Mouse (Mus musculus) R1 (cell line): ENCODE results near the gene Cenpl.

ENCODE experiments used
- DNase-seq: peaks from one replicate; pipeline ENCODE4 v3.0.0-alpha.2; 2018; ENCODE audit warnings: low read depth, low spot score

The Cenpl gene

DNA sequence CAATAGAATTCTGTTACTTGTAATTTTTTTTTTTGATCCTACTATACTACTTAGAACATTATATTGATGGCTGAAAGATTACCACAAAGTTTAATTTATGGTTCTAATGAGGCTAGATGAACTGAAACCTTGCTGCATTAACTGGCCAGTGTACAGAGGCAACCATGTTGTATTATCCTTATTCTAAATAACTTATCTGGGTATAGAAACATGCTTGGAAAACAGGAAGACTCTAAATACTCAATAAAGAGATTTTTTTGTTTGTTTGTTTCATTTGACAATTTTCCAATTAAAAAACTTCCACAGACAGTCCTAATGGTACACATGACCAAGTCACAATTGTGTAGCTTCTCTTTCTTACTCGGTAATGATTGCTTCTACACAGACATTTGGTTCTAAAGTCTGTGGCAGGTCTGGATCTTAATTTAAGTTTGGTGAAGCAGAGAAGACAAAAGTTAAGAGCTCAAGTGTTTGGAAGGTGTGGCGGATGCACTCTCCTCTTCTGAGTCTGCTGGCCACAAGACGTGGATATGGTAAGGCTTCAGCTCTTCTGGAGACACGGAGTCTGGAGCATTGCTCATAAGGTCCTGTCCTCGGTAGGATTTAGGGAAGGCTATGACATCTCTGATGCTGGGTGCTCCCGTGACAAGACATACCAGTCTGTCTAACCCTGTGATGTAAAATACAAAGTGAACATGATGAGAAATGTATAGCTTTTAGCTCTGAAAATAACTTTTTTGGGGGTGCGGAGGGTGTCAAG is 29.1 kb upstream of the Cenpl start:
- DNase-seq, result peak; percentile 48

DNA sequence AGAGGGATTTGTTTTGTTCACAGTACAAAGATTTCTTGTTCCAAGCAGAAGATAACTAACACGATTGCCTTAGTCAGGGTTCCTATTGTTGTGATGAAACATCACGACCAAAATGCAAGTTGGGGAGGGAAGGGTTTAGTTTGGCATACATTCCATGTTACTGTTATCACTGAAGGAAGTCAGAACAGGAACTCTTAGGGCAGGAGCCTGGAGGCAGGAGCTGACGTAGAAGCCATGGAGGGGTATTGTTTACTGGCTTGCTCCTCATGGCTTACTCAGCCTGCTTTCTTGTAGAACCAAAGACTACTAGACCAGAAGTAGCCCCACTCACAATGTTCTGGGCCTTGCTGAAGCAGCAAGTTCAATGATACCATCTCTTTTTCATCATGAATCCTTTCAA is 23.5 kb upstream of the Cenpl start:
- no peak for DNase-seq

DNA sequence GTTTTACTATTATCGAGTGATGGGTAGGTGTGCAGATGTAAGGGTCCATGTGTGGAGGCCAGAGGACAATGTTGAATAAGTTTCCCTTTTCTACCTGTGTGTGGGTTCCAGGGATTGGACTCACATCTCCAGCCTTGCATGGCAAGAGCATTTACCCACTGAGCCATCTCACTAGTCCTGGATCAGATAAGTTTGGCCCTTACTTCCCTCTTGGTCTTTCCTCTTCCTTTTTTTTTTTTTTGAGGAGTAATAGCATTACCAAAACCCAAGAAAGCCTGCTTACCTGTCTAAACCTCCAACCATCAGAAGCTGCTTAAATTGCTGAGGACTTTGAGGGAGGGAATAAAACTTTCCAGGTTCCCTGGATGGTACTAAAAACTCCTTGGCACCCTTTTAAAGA is 13.3 kb upstream of the Cenpl start:
- no peak for DNase-seq

DNA sequence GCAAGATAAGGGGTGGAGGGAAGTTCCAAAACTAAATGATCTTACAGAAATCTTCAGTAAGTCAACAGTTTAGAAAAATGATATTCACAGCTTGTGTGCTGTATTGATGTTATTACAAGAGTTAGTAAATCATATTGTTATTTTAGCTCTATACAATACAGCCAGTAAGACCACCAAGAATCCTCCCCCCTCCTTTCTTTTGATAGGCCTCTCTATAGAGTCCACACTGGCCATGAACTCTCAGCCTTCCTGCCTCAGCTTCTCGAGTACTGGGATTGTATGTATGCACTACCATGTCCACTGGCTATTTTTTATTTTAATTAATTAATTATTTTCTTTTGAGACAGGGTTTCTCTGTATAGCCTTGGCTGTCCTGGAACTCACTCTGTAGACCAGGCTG is 7.2 kb upstream of the Cenpl start:
- DNase-seq, result no peak

DNA sequence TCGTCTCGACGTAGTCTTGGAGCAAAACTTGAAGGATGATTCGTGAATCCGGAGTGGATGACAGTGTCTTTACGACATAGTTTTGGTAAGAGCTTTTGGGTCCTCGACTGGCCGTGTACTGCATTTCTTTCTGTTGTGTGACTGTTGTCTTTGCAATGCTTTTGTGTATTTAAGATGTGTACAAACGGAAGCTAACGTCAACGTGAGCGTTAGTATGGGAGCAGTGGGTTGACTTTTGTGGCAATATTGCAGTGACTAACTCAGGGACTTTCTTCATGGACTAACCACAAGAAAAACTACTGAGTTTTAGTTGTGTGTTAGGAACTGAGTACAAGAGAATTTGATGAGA is 733 bp downstream of the Cenpl start:
- no peak for DNase-seq

DNA sequence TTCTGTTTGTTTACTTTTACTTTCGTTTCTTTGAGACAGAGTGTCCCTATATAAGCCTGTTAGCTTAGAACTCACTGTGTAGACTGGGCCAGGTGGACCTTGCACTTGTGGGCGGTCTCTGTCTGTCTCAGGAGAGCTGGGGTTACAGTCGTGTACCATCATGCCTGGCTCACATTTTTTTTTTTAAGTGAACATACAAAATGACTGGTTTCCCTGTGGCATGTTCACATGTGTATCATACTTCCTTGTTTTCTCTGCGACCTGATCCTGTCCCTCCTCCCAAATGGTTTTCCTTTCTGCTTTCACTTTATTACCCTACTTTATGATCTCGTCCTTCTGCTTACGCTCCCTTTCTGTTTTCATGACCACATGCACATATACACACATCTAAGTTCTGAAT is 5.7 kb downstream of the Cenpl start:
- no peak for DNase-seq

DNA sequence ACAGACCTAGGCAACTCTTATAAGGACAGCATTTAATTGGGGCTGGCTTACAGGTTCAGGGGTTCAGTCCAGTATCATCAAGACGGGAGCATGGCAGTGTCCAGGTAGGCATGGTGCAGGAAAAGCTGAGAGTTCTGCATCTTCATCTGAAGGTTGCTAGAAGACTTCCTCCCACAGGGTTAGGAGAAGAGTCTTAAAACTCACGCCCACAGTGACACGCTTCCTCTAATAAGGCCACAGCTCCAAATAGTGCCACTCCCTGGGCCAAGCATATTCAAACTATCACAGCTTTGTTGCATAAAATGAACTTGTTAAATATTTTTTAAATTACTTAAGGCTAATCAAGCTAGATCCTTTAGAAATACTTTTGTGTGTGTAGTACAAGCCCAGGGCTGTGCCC is 6.7 kb downstream of the Cenpl start:
- DNase-seq, result no peak

DNA sequence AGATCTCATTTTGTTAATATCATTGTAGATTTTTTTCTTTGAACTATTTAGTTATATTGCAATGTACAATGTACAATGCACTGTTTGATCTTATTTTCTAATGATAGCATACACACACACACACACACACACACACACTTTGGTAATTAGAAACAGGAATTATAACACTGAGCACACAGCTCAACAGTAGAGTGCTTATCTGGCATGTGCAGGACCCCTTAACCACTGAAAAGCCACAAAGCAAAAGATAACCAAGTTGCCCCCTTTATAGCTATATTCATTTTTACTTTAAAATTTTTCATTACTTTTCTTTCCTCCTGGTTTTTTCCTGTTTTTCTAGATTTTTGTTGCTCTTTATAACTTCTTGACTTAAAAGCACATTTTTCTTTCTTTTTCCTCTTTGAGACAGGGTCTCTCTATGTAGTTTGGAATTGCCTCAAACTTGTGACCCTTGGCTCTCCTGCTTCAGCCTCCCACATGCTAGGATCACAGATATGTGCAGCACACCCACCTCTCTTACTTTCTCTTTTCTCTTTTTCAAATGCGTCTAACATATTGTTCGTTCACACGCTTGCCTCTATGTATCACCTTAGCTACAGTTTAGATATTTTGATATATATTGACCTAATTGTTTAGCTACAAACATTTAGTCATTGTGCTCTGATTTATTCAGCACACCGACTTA is 29.4 kb downstream of the Cenpl start:
- no peak for DNase-seq

DNA sequence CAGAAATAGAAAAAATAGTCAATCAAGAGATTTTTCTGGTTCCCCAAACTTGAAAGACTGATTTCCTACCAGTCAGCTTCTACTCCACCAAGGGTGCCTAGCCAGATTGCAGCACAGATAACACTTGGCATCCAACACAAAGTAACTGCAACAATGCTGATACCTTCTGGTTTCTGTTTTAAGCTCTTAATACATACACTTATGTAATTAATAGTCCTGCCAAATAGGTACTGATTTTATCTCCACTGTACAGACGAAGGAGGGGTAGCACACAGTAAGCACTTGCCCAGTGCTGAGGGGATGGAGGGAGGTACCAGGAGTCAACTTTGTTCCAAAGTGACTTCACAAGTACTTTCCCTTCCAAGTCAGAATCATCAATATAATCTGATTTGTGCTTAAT is 33.3 kb downstream of the Cenpl start:
- no peak for DNase-seq

DNA sequence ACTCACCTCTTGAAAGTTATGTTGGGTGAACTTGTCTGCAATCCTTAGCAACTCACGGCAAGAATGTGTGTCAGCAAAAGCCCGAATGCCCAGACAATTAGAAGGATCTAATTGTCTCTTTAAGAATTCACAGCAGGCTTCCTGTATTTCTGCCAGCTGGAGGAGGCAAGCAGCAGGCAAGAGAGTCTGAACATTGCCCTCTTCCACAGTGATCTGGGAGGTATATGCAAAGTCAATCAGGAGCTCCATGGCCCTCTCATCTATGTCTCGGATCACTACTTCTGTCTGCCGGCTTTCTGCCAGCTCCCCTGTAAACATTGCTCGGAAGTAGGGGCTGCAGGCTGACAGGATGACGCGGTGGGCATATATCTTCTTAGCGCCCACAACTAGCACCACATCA is 38.7 kb downstream of the Cenpl start:
- peak; percentile 35 for DNase-seq

DNA sequence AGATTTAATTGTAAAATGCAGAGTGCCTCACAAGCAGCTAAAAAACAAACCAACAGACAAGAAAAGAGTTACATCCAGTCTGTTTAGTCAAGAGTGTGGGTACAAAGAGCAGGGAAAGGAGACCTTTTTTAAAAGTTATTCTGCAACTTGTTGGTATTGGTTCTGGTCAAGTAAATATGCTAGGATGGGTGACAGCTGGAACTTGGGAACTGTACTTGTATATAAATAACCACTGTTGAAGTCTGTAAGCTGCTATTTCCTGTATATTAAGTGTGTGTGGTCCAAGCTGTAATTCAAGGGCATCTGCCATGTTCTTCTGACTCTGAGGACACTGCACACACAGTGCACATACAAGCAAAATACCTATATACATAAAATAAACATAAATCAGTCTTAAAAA is 44.1 kb downstream of the Cenpl start:
- no peak for DNase-seq

DNA sequence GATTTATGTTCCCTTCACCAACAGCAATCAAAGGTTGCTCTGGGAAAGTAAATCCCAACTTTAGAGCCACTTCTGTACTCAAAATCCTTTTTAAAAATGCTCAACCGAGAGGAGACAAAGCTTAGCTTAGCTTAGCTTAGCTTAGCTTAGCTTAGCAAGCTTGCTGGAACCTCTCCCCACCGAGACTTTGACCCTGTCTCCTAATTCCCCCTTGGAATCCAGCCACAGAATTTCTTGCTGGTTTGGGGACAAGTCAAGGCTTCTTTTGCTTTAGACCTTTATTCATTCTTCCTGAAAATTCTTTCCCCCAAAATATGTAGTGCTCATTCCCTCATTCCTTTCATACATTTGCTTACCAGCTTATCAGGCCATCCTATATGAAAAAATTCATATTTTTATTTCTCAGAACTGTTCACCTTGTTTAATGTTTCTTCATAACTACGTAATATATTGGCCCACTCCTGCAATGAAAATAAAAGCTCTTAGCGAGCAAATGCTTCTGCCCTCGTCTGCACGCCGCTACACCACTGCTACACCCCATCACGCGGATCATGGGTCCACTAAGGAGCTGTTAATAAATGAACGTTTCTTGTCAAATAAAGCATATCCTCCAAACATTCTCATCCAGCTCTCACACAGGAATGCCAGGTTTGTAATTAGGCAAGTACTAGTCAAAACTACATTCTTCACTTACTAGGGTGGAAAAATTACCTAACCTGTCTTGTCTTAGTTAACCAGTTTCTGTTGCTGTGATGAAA is 52.3 kb downstream of the Cenpl start:
- no peak for DNase-seq

DNA sequence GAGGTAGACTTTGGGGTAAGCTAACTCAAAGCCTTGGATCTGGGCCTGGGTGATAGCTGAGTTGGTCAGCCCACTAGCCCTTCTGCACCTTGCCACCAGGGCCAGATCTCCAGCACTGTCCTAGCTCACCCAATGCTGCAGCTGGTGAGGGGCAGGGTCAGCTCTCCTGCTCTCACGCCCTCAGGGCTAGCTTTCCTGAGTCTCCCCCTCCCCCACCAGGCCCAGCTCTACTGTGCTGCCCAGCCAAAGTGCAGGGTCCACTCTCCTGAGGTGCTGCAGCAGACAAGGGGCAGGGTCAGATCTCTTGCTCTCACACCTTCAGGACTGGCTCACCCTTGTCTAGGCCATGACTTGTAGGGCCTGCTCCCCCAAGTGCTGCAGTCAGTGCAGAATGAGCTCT is 55.9 kb downstream of the Cenpl start:
- no peak for DNase-seq

DNA sequence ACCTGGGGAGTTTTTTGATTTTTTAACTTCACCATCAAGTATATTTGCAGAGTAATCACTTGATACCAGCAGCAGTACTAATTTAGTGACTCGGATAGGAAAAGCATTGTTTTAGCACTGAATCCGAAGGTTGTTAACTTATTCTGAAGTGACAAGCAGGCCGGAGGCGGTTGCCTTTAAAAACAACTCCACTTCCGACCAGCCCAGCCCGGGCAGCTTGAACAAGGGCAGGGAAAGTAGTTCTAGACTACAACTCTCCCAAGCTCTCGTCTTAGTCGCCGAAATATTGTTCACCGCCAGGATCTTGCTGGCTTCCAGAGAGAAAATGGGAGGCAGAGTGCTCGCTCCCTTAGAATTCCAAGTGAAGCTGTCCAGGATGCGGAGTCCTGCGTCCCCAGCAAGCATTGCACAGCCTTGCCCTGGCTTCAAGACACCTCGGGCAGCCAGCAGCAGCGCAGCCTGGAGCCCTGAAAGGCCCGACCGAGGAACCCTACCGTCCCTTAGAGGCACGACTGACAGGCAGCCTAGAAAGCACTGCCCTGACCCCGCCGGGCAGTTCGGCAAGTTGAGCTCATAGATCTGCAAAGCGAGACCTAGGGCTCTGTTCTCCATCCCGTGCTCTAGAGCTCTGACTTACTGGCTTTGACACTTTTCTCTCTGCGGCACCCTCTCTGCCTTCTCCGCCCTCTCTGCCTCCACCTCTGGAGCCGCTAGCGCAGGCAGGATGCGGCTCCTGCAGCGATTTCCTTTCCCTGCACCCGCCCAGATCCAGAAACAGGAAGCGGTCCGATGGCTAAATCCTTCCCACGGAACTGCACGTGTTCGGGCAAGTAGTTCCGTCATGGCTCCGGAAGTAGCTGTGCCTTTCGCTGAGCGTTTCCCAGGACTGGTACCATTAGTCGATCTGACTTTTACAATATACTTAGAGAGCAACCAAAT is 60.5 kb downstream of the Cenpl start, which contains the start of gene Klhl20:
Gene Klhl20, minus strand, starts transcription at position 786 of the 939 bp plus-strand sequence.
- DNase-seq, result peak; percentile 98
